Mouse (Mus musculus) embryonic facial prominence, embryonic 10.5 days (tissue): ENCODE data around the gene Auts2. TPM values are rescaled to one million over a fixed set of nuclear protein-coding genes. Genes with fewer than 3 reads are reported as not detected.

Experiments
- DNase-seq: peaks from one replicate; pipeline ENCODE4 v3.0.0-alpha.2; 2017; ENCODE audit warnings: low spot score
- H3K27ac ChIP-seq: fragments of 300-500 bp; sonication (generic); replicated peaks from 2 replicates; pipeline ENCODE4 v1.5.1; 2016; ENCODE audit warnings: mild to moderate bottlenecking
- H3K27me3 ChIP-seq: fragments of 300-500 bp; sonication (generic); replicated peaks from 2 replicates; pipeline ENCODE4 v1.6.1; 2016; ENCODE audit warnings: low read depth, mild to moderate bottlenecking; ENCODE audit not compliant: poor library complexity, severe bottlenecking
- H3K36me3 ChIP-seq: fragments of 300-500 bp; sonication (generic); replicated peaks from 2 replicates; pipeline ENCODE4 v1.6.1; 2016; ENCODE audit warnings: mild to moderate bottlenecking, moderate library complexity
- H3K4me1 ChIP-seq: fragments of 300-500 bp; sonication (generic); 2 replicates; pipeline ENCODE4 v1.6.1; 2016
- H3K4me3 ChIP-seq: fragments of 300-500 bp; sonication (generic); 2 replicates; pipeline ENCODE4 v1.5.1; 2016; ENCODE audit warnings: mild to moderate bottlenecking, moderate library complexity
- H3K9me3 ChIP-seq: fragments of 300-500 bp; sonication (generic); 2 replicates; pipeline ENCODE4 v1.6.1; 2016; ENCODE audit warnings: mild to moderate bottlenecking
- WGBS: fragments of 180-500 bp; shearing (Covaris S2); methylation state at CpG from one replicate; pipeline ENCODE4 v1.1.7; 2016; 5-methylcytosine and 5-hydroxymethylcytosine counted together
- polyA plus RNA-seq: library from polyadenylated mRNA; unstranded; fragments of >200 nt; fragmentation: Nextera tagmentation; extraction: Ambion mirVana; gene quantifications from 2 replicates; pipeline ENCODE4 v1.2.1, GENCODE M21; 2016

The Auts2 gene
- polyA plus RNA-seq, 1 experiment from 2014 or later: 50.0 TPM

- peaks cover 18% of the 10 kb centered on the region for H3K4me1 ChIP-seq
- DNase-seq: no peak
- no peak overlapping the region for H3K4me3 ChIP-seq
- H3K27me3 ChIP-seq: peaks cover 58% of the 10 kb centered on the region
- H3K27ac ChIP-seq: no peak overlapping the region
- no peaks in the 10 kb centered on the region for H3K36me3 ChIP-seq
- 71% methylated on average over 5 of the region's 5 CpGs for WGBS
- H3K9me3 ChIP-seq: no peaks in the 10 kb centered on the region
Measured at GRCm38 (mm10) chr5:131636431-131636830, 906.7 kb downstream of the Auts2 start.

GRCm38 (mm10) chr5:131634731-131635130 lies 908.4 kb downstream of the Auts2 start:
- Histone ChIP-seq H3K36me3 (no peaks in the 10 kb centered on the region), H3K4me1 (peaks cover 26% of the 10 kb centered on the region), H3K4me3 (no peak overlapping the region), H3K9me3 (no peaks in the 10 kb centered on the region), H3K27ac (no peak overlapping the region), H3K27me3 (peaks cover 47% of the 10 kb centered on the region)
- 93% methylated on average over 7 of the region's 7 CpGs for WGBS
- no peak for DNase-seq

DNA sequence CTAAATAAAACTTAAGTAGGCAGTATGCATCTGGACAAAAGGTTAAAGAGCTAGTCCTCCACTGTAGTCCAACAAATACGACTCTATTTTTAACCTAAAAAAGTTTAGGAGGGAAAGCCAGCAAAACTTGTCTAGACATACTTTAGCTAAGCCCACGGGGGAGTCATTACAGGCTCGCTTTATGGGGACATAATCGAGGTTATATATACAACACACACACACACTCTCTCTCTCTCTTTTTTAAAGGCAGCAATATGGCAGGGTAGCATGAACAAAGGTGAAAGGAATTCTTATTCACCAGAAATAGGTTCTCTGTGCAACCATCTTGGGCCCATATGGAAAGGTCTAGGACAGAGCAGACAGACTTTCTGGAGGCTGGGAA lies 911.2 kb downstream of the Auts2 start:
- Histone ChIP-seq H3K4me3 (no peak overlapping the region), H3K4me1 (peaks cover 25% of the 10 kb centered on the region), H3K9me3 (no peaks in the 10 kb centered on the region), H3K36me3 (no peaks in the 10 kb centered on the region), H3K27me3 (peaks cover 51% of the 10 kb centered on the region), H3K27ac (peak overlapping the region; percentile 78)
- WGBS: 56% methylated on average over 4 of the region's 4 CpGs
- DNase-seq: no peak

DNA sequence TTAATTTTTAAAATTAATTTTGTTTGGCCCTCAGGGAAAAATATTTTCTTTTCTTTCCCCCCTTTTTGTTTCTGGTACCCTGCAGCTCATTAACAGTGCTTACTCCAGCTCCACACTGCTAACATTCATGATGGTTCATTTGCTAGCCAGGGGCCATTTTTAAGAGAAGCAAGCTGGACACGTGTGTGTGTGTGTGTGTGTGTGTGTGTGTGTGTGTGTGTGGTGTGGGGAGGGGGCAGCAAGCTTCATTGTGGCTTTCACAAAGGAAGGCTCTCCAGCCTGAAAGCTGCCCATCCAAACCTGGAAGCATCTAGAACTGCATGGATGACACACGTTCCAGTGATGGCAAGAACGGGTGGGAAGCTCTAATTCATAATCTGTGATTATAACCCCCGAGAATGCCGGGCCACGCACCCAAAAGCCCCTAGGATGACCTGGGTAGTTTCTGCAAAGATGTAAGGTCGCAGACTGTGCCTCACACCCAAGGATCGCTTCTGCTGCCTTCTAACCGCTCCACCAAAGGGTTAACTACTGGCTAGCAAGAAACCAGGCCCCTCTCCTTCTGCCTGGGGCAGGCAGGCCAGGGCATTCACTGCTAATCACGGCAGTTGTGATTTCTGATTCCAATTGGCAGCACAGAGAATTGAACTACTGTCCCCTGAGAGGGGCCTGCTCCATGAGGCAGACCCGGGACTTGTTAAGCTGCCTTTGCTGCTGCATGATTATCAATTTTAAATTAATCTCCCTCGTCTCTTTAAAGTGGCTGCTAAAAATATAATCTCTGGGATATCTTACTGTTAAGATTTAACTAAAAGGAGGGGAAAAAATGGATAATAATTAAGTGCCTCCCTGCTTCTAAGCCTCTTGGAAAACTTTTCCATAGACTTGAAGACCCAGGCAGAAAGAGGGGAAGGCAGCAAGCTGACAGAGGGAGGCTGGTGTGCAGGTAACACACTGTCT lies 911.8 kb downstream of the Auts2 start:
- Histone ChIP-seq H3K9me3 (no peaks in the 10 kb centered on the region), H3K27me3 (peaks cover 55% of the 10 kb centered on the region), H3K4me1 (peaks cover 23% of the 10 kb centered on the region), H3K27ac (peak overlapping the region; percentile 78), H3K36me3 (no peaks in the 10 kb centered on the region), H3K4me3 (peak overlapping the region; percentile 21)
- WGBS: 17% methylated on average over 12 of the region's 12 CpGs
- DNase-seq: peak; percentile 79

DNA sequence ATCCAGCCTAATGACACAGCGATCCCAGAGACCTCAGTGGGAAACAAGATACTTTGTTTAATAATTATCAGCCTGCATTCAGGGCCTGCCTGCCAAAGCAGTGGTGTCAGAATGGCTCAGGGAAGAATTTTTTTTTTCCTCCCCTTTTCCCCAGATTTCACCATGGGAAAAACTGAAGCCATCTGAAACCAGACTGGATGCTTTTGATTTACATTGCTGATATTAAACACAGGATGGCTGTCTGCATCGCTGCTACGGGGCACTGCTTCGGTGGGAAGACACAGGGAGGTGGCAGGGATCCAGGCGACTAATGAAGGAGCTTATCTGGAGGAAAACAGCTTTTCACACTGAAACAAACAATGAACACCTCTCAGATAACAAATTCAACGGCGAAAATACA lies 912.6 kb downstream of the Auts2 start:
- WGBS: 16% methylated on average over 7 of the region's 7 CpGs
- no peaks in the 10 kb centered on the region for H3K9me3 ChIP-seq
- no peak for DNase-seq
- H3K4me3 ChIP-seq: no peak overlapping the region
- peaks cover 55% of the 10 kb centered on the region for H3K27me3 ChIP-seq
- peaks cover 23% of the 10 kb centered on the region for H3K4me1 ChIP-seq
- peak overlapping the region; percentile 78 for H3K27ac ChIP-seq
- H3K36me3 ChIP-seq: no peaks in the 10 kb centered on the region

DNA sequence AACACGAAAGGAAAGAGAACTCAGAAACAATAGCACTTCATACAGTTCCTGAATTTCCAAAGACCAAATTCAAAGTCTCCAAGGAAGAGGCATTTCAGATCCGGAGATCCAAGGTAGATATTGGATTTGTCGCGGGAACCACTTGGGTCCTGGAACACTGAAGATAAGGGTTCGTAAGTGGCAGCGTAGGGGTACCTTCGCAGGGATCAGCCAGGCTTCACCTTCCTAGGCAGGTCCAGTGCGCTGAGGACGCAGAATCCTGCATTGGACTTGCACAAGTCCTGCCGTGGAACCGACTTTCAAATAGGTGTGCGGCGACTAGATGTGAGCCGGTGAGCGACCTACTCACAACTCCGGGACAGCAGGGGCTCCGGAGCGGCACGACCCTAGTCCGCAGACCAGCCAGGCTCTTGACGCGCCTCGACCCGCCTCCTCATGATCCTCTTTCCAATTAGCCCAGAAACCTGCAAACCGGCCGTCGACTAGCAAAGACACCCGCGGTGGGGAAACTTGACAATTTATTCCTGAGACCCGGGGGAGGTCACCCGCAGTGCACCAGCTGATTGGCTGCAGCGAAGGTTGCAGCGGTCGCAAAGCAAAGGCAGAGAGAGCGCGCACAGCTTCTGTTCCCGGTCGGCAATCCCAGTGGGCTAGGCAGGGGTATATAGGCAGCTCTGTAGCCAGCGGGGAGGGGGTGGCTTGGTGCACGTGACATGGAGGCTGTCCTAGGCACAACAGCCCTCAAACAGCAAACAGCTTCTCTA lies 926.8 kb downstream of the Auts2 start:
- Histone ChIP-seq H3K9me3 (no peaks in the 10 kb centered on the region), H3K36me3 (no peaks in the 10 kb centered on the region), H3K4me3 (peak overlapping the region; percentile 57), H3K27ac (no peak overlapping the region), H3K27me3 (peaks cover 84% of the 10 kb centered on the region), H3K4me1 (peaks cover 28% of the 10 kb centered on the region)
- under 1% methylated on average over 40 of the region's 40 CpGs for WGBS
- DNase-seq: peak; percentile 76

DNA sequence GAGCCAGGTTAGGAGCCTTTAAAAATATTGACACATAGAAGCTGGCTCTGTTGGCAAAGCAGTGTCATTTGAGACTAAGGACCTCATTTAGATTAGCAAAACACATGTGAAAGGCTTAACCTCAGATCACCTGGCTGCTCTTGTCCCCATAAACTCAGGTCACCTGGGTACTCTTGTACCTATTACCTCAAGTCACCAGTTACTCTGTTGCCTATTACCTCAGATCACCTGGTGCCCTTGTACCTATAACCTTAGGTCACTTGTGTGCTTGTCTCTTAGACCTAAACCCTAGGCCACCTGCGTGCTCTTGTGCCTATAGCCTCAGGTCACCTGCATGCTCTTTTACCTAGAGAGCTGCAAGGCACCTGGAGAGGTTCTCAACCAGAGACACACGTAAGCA lies 928.9 kb downstream of the Auts2 start:
- no peak overlapping the region for H3K27ac ChIP-seq
- no peaks in the 10 kb centered on the region for H3K9me3 ChIP-seq
- H3K27me3 ChIP-seq: peaks cover 93% of the 10 kb centered on the region
- peaks cover 33% of the 10 kb centered on the region for H3K4me1 ChIP-seq
- no peak for DNase-seq
- WGBS: 91% methylated on average over 2 of the region's 2 CpGs
- no peaks in the 10 kb centered on the region for H3K36me3 ChIP-seq
- no peak overlapping the region for H3K4me3 ChIP-seq

GRCm38 (mm10) chr5:131613301-131613700 lies 929.8 kb downstream of the Auts2 start:
- H3K27ac ChIP-seq: no peak overlapping the region
- H3K36me3 ChIP-seq: no peaks in the 10 kb centered on the region
- 84% methylated on average over 3 of the region's 3 CpGs for WGBS
- no peak overlapping the region for H3K4me3 ChIP-seq
- H3K9me3 ChIP-seq: no peaks in the 10 kb centered on the region
- peaks cover 33% of the 10 kb centered on the region for H3K4me1 ChIP-seq
- peaks cover 90% of the 10 kb centered on the region for H3K27me3 ChIP-seq
- no peak for DNase-seq

DNA sequence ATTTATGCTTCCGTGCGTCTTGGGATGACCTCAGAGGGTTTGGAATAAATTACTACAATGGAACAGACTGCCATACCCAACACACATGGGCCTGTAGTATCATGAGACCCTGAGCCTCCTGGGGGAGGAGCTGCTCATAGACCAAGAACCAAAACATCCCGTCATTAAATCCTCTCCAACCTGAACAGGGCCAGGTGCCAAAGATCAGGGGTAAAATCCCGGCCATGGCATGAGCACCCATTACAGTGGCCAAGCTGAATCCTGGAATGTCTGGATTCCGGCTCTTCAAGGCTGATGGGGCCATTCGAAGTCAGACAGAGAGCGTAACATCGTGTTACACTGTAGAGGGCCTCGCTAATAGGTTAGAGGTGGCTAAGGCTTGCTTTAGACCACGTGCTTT lies 932.4 kb downstream of the Auts2 start:
- WGBS: 79% methylated on average over 10 of the region's 10 CpGs
- peaks cover 79% of the 10 kb centered on the region for H3K27me3 ChIP-seq

GRCm38 (mm10) chr5:131606786-131607185 lies 936.4 kb downstream of the Auts2 start:
- Histone ChIP-seq H3K27me3 (peaks cover 72% of the 10 kb centered on the region), H3K4me1 (peaks cover 21% of the 10 kb centered on the region), H3K9me3 (no peaks in the 10 kb centered on the region), H3K4me3 (no peak overlapping the region), H3K27ac (no peak overlapping the region), H3K36me3 (no peaks in the 10 kb centered on the region)
- WGBS: 90% methylated on average over 5 of the region's 5 CpGs
- no peak for DNase-seq

More for the DNA sequence above, 932.4 kb downstream of the Auts2 start:
- Histone ChIP-seq H3K4me1 (peaks cover 12% of the 10 kb centered on the region), H3K9me3 (no peaks in the 10 kb centered on the region), H3K27ac (no peak overlapping the region), H3K4me3 (no peak overlapping the region), H3K36me3 (no peaks in the 10 kb centered on the region)
- DNase-seq: no peak

GRCm38 (mm10) chr5:131601934-131602692 lies 941.0 kb downstream of the Auts2 start:
- no peak overlapping the region for H3K4me3 ChIP-seq
- no peaks in the 10 kb centered on the region for H3K36me3 ChIP-seq
- DNase-seq: no peak
- peaks cover 44% of the 10 kb centered on the region for H3K4me1 ChIP-seq
- H3K9me3 ChIP-seq: no peaks in the 10 kb centered on the region
- 29% methylated on average over 7 of the region's 7 CpGs for WGBS
- peaks cover 88% of the 10 kb centered on the region for H3K27me3 ChIP-seq
- H3K27ac ChIP-seq: no peak overlapping the region
